Comparison of ENCODE assay signal across 8 mouse cellular contexts in genomic region chr13:67452021-67452309, GRCm38 (mm10). TPM values are rescaled to one million over a fixed set of nuclear protein-coding genes. Genes with fewer than 3 reads are reported as not detected.
DNase-seq lines count a peak whose midpoint lies in the region; ATAC-seq lines count a peak whose summit lies in the region.

No protein-coding gene starts in this region.

- peak; percentile 3 for ATAC-seq in CD4-positive, CD25-positive, alpha-beta regulatory T cell, adult 4 months
- no peak for ATAC-seq in embryonic facial prominence, embryonic 15.5 days (ENCODE audit: insufficient number of reproducible peaks, low FRiP score, low TSS enrichment, low read depth)
- ATAC-seq in limb, embryonic 12.5 days (ENCODE audit: insufficient number of reproducible peaks, insufficient read depth, low FRiP score, low TSS enrichment, low read depth), result no peak
- ATAC-seq in neural tube, embryonic 15.5 days (ENCODE audit: low FRiP score), result peak; percentile 68; the same call in 1 of the 2 replicates

- H3K36me3 ChIP-seq in embryonic facial prominence, embryonic 15.5 days, result peaks cover 10% of the 10 kb centered on the region; the same call in 1 of the 2 replicates
- H3K36me3 ChIP-seq in limb, embryonic 12.5 days, result no peaks in the 10 kb centered on the region; the same call in 1 of the 2 replicates
- peaks cover 7% of the 10 kb centered on the region; the same call in 1 of the 2 replicates for H3K36me3 ChIP-seq in neural tube, embryonic 15.5 days

- peak overlapping the region; percentile 63; the same call in 1 of the 2 replicates for H3K27ac ChIP-seq in embryonic facial prominence, embryonic 15.5 days (replicated peaks)
- H3K27ac ChIP-seq in limb, embryonic 12.5 days, result peak overlapping the region; percentile 59; the same call in 1 of the 2 replicates
- H3K27ac ChIP-seq in neural tube, embryonic 15.5 days (replicated peaks), result 0 out of 2 replicates have a peak overlapping the region, but pooled peaks have one; percentile 54

- no peaks in the 10 kb centered on the region for H3K27me3 ChIP-seq in embryonic facial prominence, embryonic 15.5 days
- H3K27me3 ChIP-seq in limb, embryonic 12.5 days, result no peaks in the 10 kb centered on the region
- H3K27me3 ChIP-seq in neural tube, embryonic 15.5 days (replicated peaks), result no peaks in the 10 kb centered on the region

- peak overlapping the region; percentile 66 for H3K4me2 ChIP-seq in embryonic facial prominence, embryonic 15.5 days (replicated peaks)
- peak overlapping the region; percentile 68 for H3K4me2 ChIP-seq in limb, embryonic 12.5 days
- H3K4me2 ChIP-seq in neural tube, embryonic 15.5 days, result peak overlapping the region; percentile 77

- DNase-seq in gastrocnemius, adult 18-20 months (ENCODE audit: low spot score), result peak; percentile 1
- DNase-seq in gastrocnemius, postnatal 10 days, result no peak
- no peak for DNase-seq in right cerebral cortex, postnatal 4 days
- no peak for DNase-seq in gastrocnemius, postnatal 36 days

- no peaks in the 10 kb centered on the region for H3K9me3 ChIP-seq in embryonic facial prominence, embryonic 15.5 days (replicated peaks)
- H3K9me3 ChIP-seq in limb, embryonic 12.5 days, result no peaks in the 10 kb centered on the region
- no peaks in the 10 kb centered on the region for H3K9me3 ChIP-seq in neural tube, embryonic 15.5 days (replicated peaks)

- H3K4me3 ChIP-seq in embryonic facial prominence, embryonic 15.5 days (replicated peaks), result peak overlapping the region; percentile 62
- peak overlapping the region; percentile 57 for H3K4me3 ChIP-seq in limb, embryonic 12.5 days (replicated peaks)
- peak overlapping the region; percentile 60 for H3K4me3 ChIP-seq in neural tube, embryonic 15.5 days (replicated peaks)

- WGBS in embryonic facial prominence, embryonic 15.5 days, result 10% methylated on average over 3 of the region's 3 CpGs
- WGBS in limb, embryonic 12.5 days, result 14% methylated on average over 3 of the region's 3 CpGs
- 5% methylated on average over 3 of the region's 3 CpGs for WGBS in neural tube, embryonic 15.5 days

- H3K9ac ChIP-seq in embryonic facial prominence, embryonic 15.5 days, result peak overlapping the region; percentile 35; the same call in 1 of the 2 replicates
- peak overlapping the region; percentile 51; the same call in 1 of the 2 replicates for H3K9ac ChIP-seq in limb, embryonic 12.5 days (replicated peaks)
- H3K9ac ChIP-seq in neural tube, embryonic 15.5 days (replicated peaks), result peak overlapping the region; percentile 51

- H3K4me1 ChIP-seq in embryonic facial prominence, embryonic 15.5 days, result no peaks in the 10 kb centered on the region
- peaks cover 5% of the 10 kb centered on the region; the same call in 1 of the 2 replicates for H3K4me1 ChIP-seq in limb, embryonic 12.5 days (replicated peaks)
- H3K4me1 ChIP-seq in neural tube, embryonic 15.5 days, result peaks cover 12% of the 10 kb centered on the region

- intact Hi-C loops in gastrocnemius, postnatal 36 days (cut with DNase I), result loop anchor here (5.0 kb wide), 1 partner anchor 95 kb away; no protein-coding TSS in a partner anchor

RNA-seq across cellular contexts. Expression of gene Zfp874a, which starts 0.5 kb away (rescaled TPM):
- total RNA-seq in gastrocnemius, adult 18-20 months (2021), result 1 to 10 TPM; 6.6 to 8.0 TPM
- total RNA-seq in gastrocnemius, postnatal 10 days (2021), result 1 to 10 TPM; 3.9 to 4.1 TPM
- 10 to 100 TPM; 14.1 to 19.7 TPM for polyA plus RNA-seq in CD4-positive, CD25-positive, alpha-beta regulatory T cell, adult 4 months (2017; shearing (Covaris generic))
- polyA plus RNA-seq in embryonic facial prominence, embryonic 15.5 days (2015; fragmentation: Nextera tagmentation; extraction: Ambion mirVana), result 10.1 and 10.7 TPM in 2 replicates
- 10.4 and 11.4 TPM in 2 replicates for polyA plus RNA-seq in limb, embryonic 12.5 days (2016; fragmentation: Nextera tagmentation; extraction: Ambion mirVana)
- polyA plus RNA-seq in neural tube, embryonic 15.5 days (2015; fragmentation: Nextera tagmentation; extraction: Ambion mirVana), result 5.1 and 7.6 TPM in 2 replicates
- total RNA-seq in gastrocnemius, postnatal 36 days (2021), result 1 to 10 TPM; 4.8 to 5.2 TPM

RNA-seq across cellular contexts. Expression of gene Zfp459, which starts 30.7 kb away (rescaled TPM):
- total RNA-seq in gastrocnemius, adult 18-20 months (2021), result under 1 TPM; 0.27 to 0.81 TPM
- total RNA-seq in gastrocnemius, postnatal 10 days (2021), result under 1 TPM; 0.23 to 0.32 TPM
- polyA plus RNA-seq in CD4-positive, CD25-positive, alpha-beta regulatory T cell, adult 4 months (2017; shearing (Covaris generic)), result 1 to 10 TPM; 2.3 to 2.4 TPM
- polyA plus RNA-seq in embryonic facial prominence, embryonic 15.5 days (2015; fragmentation: Nextera tagmentation; extraction: Ambion mirVana), result 1.2 and 1.6 TPM in 2 replicates
- 1.5 and 2.3 TPM in 2 replicates for polyA plus RNA-seq in limb, embryonic 12.5 days (2016; fragmentation: Nextera tagmentation; extraction: Ambion mirVana)
- polyA plus RNA-seq in neural tube, embryonic 15.5 days (2015; fragmentation: Nextera tagmentation; extraction: Ambion mirVana), result 0.50 and 1.6 TPM in 2 replicates
- total RNA-seq in gastrocnemius, postnatal 36 days (2021), result under 1 TPM; 0.42 to 0.51 TPM

RNA-seq across cellular contexts. Expression of gene Zfp874b, which starts 32.1 kb away (rescaled TPM):
- total RNA-seq in gastrocnemius, adult 18-20 months (2021), result 10 to 100 TPM; 14.2 to 19.2 TPM
- total RNA-seq in gastrocnemius, postnatal 10 days (2021), result 1 to 10 TPM; 7.2 to 7.7 TPM
- polyA plus RNA-seq in CD4-positive, CD25-positive, alpha-beta regulatory T cell, adult 4 months (2017; shearing (Covaris generic)), result 10 to 100 TPM; 15.5 TPM
- polyA plus RNA-seq in embryonic facial prominence, embryonic 15.5 days (2015; fragmentation: Nextera tagmentation; extraction: Ambion mirVana), result 2.7 and 3.2 TPM in 2 replicates
- 2.4 and 3.2 TPM in 2 replicates for polyA plus RNA-seq in limb, embryonic 12.5 days (2016; fragmentation: Nextera tagmentation; extraction: Ambion mirVana)
- 2.5 and 3.7 TPM in 2 replicates for polyA plus RNA-seq in neural tube, embryonic 15.5 days (2015; fragmentation: Nextera tagmentation; extraction: Ambion mirVana)
- total RNA-seq in gastrocnemius, postnatal 36 days (2021), result 10 to 100 TPM; 10.5 to 11.9 TPM

RNA-seq across cellular contexts. Expression of gene Zfp58, which starts 48.4 kb away (rescaled TPM):
- total RNA-seq in gastrocnemius, adult 18-20 months (2021), result 1 to 10 TPM; 3.4 to 4.2 TPM
- 1 to 10 TPM; 3.6 to 5.0 TPM for total RNA-seq in gastrocnemius, postnatal 10 days (2021)
- 10 to 100 TPM; 18.0 to 18.7 TPM for polyA plus RNA-seq in CD4-positive, CD25-positive, alpha-beta regulatory T cell, adult 4 months (2017; shearing (Covaris generic))
- polyA plus RNA-seq in embryonic facial prominence, embryonic 15.5 days (2015; fragmentation: Nextera tagmentation; extraction: Ambion mirVana), result 14.4 and 15.6 TPM in 2 replicates
- polyA plus RNA-seq in limb, embryonic 12.5 days (2016; fragmentation: Nextera tagmentation; extraction: Ambion mirVana), result 22.1 and 22.5 TPM in 2 replicates
- polyA plus RNA-seq in neural tube, embryonic 15.5 days (2015; fragmentation: Nextera tagmentation; extraction: Ambion mirVana), result 10.4 and 11.2 TPM in 2 replicates
- total RNA-seq in gastrocnemius, postnatal 36 days (2021), result 1 to 10 TPM; 2.5 to 3.8 TPM

RNA-seq across cellular contexts. Expression of gene Zfp429, which starts 52.3 kb away (rescaled TPM):
- total RNA-seq in gastrocnemius, adult 18-20 months (2021), result 1 to 10 TPM; 1.6 to 2.0 TPM
- 1 to 10 TPM; 1.2 to 1.4 TPM for total RNA-seq in gastrocnemius, postnatal 10 days (2021)
- 10 to 100 TPM; 21.8 to 24.6 TPM for polyA plus RNA-seq in CD4-positive, CD25-positive, alpha-beta regulatory T cell, adult 4 months (2017; shearing (Covaris generic))
- 6.1 and 7.2 TPM in 2 replicates for polyA plus RNA-seq in embryonic facial prominence, embryonic 15.5 days (2015; fragmentation: Nextera tagmentation; extraction: Ambion mirVana)
- polyA plus RNA-seq in limb, embryonic 12.5 days (2016; fragmentation: Nextera tagmentation; extraction: Ambion mirVana), result 4.9 and 5.1 TPM in 2 replicates
- 4.0 and 5.5 TPM in 2 replicates for polyA plus RNA-seq in neural tube, embryonic 15.5 days (2015; fragmentation: Nextera tagmentation; extraction: Ambion mirVana)
- 1 to 10 TPM; 1.2 to 1.3 TPM for total RNA-seq in gastrocnemius, postnatal 36 days (2021)

Comparison
In these comparisons a context has a peak if more than half of its experiments do, and no peak if none do; other contexts are left out.
1. ATAC-seq: peak in CD4-positive, CD25-positive, alpha-beta regulatory T cell, adult 4 months (single experiment) and neural tube, embryonic 15.5 days (single experiment); none in embryonic facial prominence, embryonic 15.5 days (single experiment) and limb, embryonic 12.5 days (single experiment).
2. Peak in every context shown above with its lines, with median percentiles within 50 percentile points of each other: H3K27ac ChIP-seq, H3K4me2 ChIP-seq, H3K4me3 ChIP-seq and H3K9ac ChIP-seq.